Mouse (Mus musculus): ENCODE data around the gene March5. TPM values are rescaled to one million over a fixed set of nuclear protein-coding genes. Genes with fewer than 3 reads are reported as not detected.
A peak's percentile ranks its signal among the peaks of the same experiment; 100 is the strongest.
"Not testable (repeated sequence)": the region's sequence is repeated elsewhere in the genome, so short reads cannot be mapped to it uniquely, and the experiment has no call there.

March5 gene
- polyA plus RNA-seq, 1 experiment from 2014 or later = 117 TPM

- Histone ChIP-seq H3K9me3 (ENCODE audit: control insufficient read depth, low read length) (no peaks in the 10 kb centered on the region), H3K36me3 (ENCODE audit: control insufficient read depth, insufficient read depth, low read length) (no peaks in the 10 kb centered on the region), H3K27ac (ENCODE audit: low read depth, low read length) (no peak overlapping the region), H3K27me3 (replicated peaks; ENCODE audit: control insufficient read depth, insufficient read depth, low read length) (peaks cover 40% of the 10 kb centered on the region), H3K9ac (ENCODE audit: low read depth, low read length) (no peak overlapping the region), H3K4me3 (ENCODE audit: low read depth, low read length) (no peak overlapping the region), H3K4me1 (replicated peaks; ENCODE audit: control insufficient read depth, insufficient read depth, low read length) (peaks cover 11% of the 10 kb centered on the region), H3K4me2 (0 out of 2 replicates have a peak overlapping the region, but pooled peaks have one; percentile 17)
- ATAC-seq (replicated peaks; ENCODE audit: low FRiP score) (no peak), DNase-seq (ENCODE audit: low spot score) (no peak)
- WGBS = 47% methylated on average over 4 of the region's 4 CpGs
These were observed 30.4 kb upstream of the March5 start for GRCm38 (mm10) chr19:37176879-37177462.

DNA sequence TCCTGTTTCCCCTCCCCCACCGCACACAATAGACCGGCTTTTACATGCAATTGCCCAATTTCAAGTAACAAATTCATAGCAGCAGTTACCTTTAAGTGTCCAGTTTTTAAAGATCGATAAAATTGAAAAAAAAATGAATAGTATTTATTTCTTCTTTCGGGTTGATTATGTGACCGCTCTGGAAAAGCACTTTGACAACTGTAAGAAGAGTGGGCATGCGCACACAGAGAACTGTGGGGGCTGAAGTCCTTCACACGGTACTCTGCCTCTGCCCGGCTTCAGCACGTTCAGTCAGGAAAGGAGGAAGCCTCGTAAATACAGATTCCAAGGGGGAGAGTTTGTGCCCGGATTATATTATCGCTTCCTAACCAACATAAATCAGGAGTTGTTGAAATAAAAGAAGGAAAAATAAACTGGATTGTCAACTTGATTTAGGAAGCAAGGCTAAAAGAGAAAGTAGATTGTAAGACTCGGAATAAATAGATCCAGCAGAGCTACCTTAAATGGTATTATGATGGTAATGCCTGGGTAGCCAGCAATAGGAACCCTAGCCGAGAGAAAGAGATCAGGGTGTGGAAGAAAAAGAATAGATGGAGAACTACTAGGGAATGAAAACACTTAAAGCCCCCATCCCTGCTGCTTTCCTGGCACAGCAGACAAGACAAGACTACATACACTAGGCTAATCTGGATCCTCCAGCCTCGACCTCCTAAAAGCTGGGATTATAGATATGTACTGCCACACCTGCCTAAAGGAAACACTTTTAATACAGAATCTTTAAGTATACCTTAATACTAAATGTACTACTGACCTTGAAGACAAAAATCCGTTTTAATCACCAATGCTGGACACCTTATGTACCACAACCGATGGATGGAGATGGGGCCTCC lies 29.3 kb upstream of the March5 start:
- peak overlapping the region; percentile 32 for H3K9ac ChIP-seq (ENCODE audit: low read depth, low read length)
- peak overlapping the region; percentile 65 for H3K4me2 ChIP-seq
- H3K27ac ChIP-seq (ENCODE audit: low read depth, low read length) = no peak overlapping the region
- peaks cover 11% of the 10 kb centered on the region for H3K4me1 ChIP-seq (replicated peaks; ENCODE audit: control insufficient read depth, insufficient read depth, low read length)
- peaks cover 31% of the 10 kb centered on the region for H3K27me3 ChIP-seq (replicated peaks; ENCODE audit: control insufficient read depth, insufficient read depth, low read length)
- no peaks in the 10 kb centered on the region for H3K9me3 ChIP-seq (ENCODE audit: control insufficient read depth, low read length)
- no peaks in the 10 kb centered on the region for H3K36me3 ChIP-seq (ENCODE audit: control insufficient read depth, insufficient read depth, low read length)
- peak overlapping the region; percentile 33 for H3K4me3 ChIP-seq (ENCODE audit: low read depth, low read length)
- peak; percentile 45 for DNase-seq (ENCODE audit: low spot score)
- ATAC-seq (replicated peaks; ENCODE audit: low FRiP score) = peak; percentile 67
- WGBS = 17% methylated on average over 17 of the region's 17 CpGs

GRCm38 (mm10) chr19:37188366-37188948 lies 18.9 kb upstream of the March5 start:
- Histone ChIP-seq H3K4me2 (no peak overlapping the region), H3K4me3 (ENCODE audit: low read depth, low read length) (no peak overlapping the region), H3K36me3 (ENCODE audit: control insufficient read depth, insufficient read depth, low read length) (no peaks in the 10 kb centered on the region), H3K4me1 (replicated peaks; ENCODE audit: control insufficient read depth, insufficient read depth, low read length) (no peaks in the 10 kb centered on the region), H3K27ac (ENCODE audit: low read depth, low read length) (no peak overlapping the region), H3K9ac (ENCODE audit: low read depth, low read length) (no peak overlapping the region), H3K27me3 (replicated peaks; ENCODE audit: control insufficient read depth, insufficient read depth, low read length) (no peaks in the 10 kb centered on the region), H3K9me3 (ENCODE audit: control insufficient read depth, low read length) (no peaks in the 10 kb centered on the region)
- 63% methylated on average over 4 of the region's 4 CpGs for WGBS
- DNase-seq (ENCODE audit: low spot score) (no peak), ATAC-seq (replicated peaks; ENCODE audit: low FRiP score) (no peak)

DNA sequence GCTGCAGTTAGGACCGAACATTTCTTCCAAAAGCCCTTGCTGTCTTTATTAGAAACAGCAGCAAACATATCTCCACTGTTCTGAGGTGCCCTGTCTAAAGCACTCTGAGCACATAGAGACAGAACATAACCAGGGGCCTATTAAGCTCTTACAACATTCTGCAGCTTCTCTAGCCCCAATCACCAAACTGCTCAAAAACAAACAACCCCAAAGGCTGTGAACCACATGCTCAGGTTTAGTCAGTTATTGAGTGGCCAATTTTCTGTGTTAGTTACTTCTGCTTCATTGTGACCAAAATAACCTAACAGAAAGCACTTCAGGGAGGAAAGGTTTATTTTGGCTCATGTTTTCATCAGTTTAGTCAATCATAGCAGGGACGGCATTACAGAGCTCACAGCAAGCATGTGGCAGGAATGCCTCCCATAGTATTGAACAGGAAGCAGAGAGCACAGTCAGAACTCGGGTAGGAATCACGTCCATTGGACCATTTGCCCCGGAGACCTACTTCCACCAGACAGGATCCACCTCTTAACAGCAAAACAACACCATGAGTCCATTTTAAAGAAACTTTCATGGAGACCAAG lies 14.8 kb upstream of the March5 start:
- no peak overlapping the region for H3K9ac ChIP-seq (ENCODE audit: low read depth, low read length)
- no peaks in the 10 kb centered on the region; the same call in 1 of the 2 replicates for H3K36me3 ChIP-seq (ENCODE audit: control insufficient read depth, insufficient read depth, low read length)
- H3K4me3 ChIP-seq (ENCODE audit: low read depth, low read length) = no peak overlapping the region
- no peak overlapping the region for H3K27ac ChIP-seq (ENCODE audit: low read depth, low read length)
- no peaks in the 10 kb centered on the region for H3K27me3 ChIP-seq (replicated peaks; ENCODE audit: control insufficient read depth, insufficient read depth, low read length)
- ATAC-seq (replicated peaks; ENCODE audit: low FRiP score) (no peak), DNase-seq (ENCODE audit: low spot score) (no peak)
- WGBS = 77% methylated on average over 5 of the region's 5 CpGs
- no peaks in the 10 kb centered on the region for H3K4me1 ChIP-seq (replicated peaks; ENCODE audit: control insufficient read depth, insufficient read depth, low read length)
- no peak overlapping the region for H3K4me2 ChIP-seq
- H3K9me3 ChIP-seq (ENCODE audit: control insufficient read depth, low read length) = no peaks in the 10 kb centered on the region

DNA sequence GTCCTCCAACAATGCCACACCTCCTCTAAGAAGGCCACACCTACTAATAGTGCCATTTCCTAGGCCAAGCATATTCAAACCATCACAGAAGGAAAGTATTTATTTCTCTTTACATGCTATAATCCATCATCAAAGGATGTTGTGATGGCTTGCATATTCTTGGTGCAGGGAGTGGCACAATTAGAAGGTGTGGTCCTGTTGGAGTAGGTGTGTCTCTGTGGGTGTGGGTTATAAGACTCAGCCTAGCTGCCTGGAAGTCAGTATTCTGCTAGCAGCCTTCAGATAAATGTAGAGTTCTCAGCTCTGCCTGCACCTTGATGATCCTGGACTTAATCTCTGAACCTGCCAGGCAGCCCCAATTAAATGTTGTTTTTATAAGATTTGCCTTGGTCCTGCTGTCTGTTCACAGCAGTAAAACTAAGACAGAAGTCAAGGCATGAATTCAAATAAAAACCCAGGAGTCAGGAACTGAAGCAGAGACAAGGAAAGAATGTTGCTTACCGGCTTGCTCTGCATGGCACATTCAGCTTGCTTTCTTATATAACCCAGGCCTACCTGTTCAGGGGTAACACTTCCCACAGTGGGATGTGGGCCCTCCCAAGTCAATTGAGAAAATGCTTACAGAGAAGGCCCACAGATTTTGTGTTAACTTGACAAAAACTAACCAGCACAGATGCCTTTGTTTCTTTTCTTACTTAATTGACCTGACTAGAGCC lies 9.0 kb upstream of the March5 start:
- no peak overlapping the region for H3K4me2 ChIP-seq
- no peak overlapping the region for H3K27ac ChIP-seq (ENCODE audit: low read depth, low read length)
- no peak overlapping the region for H3K9ac ChIP-seq (ENCODE audit: low read depth, low read length)
- no peak overlapping the region for H3K4me3 ChIP-seq (ENCODE audit: low read depth, low read length)
- H3K27me3 ChIP-seq (replicated peaks; ENCODE audit: control insufficient read depth, insufficient read depth, low read length) = no peaks in the 10 kb centered on the region
- 80% methylated on average over 1 of the region's 1 CpGs for WGBS
- H3K4me1 ChIP-seq (replicated peaks; ENCODE audit: control insufficient read depth, insufficient read depth, low read length) = peaks cover 3% of the 10 kb centered on the region
- ATAC-seq (replicated peaks; ENCODE audit: low FRiP score) = no peak
- no peaks in the 10 kb centered on the region; the same call in 1 of the 2 replicates for H3K36me3 ChIP-seq (ENCODE audit: control insufficient read depth, insufficient read depth, low read length)
- DNase-seq (ENCODE audit: low spot score) = no peak
- no peaks in the 10 kb centered on the region for H3K9me3 ChIP-seq (ENCODE audit: control insufficient read depth, low read length)

DNA sequence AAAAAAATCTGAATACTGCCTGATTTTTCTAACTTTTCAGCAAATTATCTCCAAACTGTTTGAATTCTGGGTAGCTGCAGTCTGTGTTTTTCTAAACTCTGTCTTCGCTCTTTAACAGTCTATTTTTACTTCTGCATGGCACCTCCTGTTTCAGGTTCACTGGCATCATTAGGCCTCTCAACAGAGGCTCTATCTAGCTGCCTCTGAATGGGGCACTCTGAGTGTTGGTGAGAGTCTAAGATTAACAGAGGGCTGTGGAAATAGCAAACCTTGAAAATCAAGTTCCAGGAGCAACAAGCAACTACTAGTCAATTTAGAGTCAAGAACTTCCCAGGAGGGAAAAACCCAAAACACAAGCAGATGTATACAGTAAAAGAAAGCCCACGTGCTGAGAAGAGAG lies 7.5 kb upstream of the March5 start:
- H3K9ac ChIP-seq (ENCODE audit: low read depth, low read length) = no peak overlapping the region

GRCm38 (mm10) chr19:37203371-37203770 lies 4.0 kb upstream of the March5 start:
- Histone ChIP-seq H3K4me3 (ENCODE audit: low read depth, low read length) (no peak overlapping the region), H3K4me1 (replicated peaks; ENCODE audit: control insufficient read depth, insufficient read depth, low read length) (peaks cover 12% of the 10 kb centered on the region), H3K4me2 (no peak overlapping the region), H3K27ac (ENCODE audit: low read depth, low read length) (no peak overlapping the region), H3K27me3 (replicated peaks; ENCODE audit: control insufficient read depth, insufficient read depth, low read length) (no peaks in the 10 kb centered on the region), H3K9me3 (ENCODE audit: control insufficient read depth, low read length) (no peaks in the 10 kb centered on the region), H3K36me3 (ENCODE audit: control insufficient read depth, insufficient read depth, low read length) (no peaks in the 10 kb centered on the region), H3K9ac (ENCODE audit: low read depth, low read length) (no peak overlapping the region)
- 70% methylated on average over 1 of the region's 1 CpGs for WGBS
- DNase-seq (ENCODE audit: low spot score) = no peak
- no peak for ATAC-seq (replicated peaks; ENCODE audit: low FRiP score)

More for the DNA sequence above, 7.5 kb upstream of the March5 start:
- no peak for DNase-seq (ENCODE audit: low spot score)
- no peak overlapping the region for H3K4me3 ChIP-seq (ENCODE audit: low read depth, low read length)
- no peaks in the 10 kb centered on the region for H3K9me3 ChIP-seq (ENCODE audit: control insufficient read depth, low read length)
- no peak overlapping the region for H3K27ac ChIP-seq (ENCODE audit: low read depth, low read length)
- H3K4me1 ChIP-seq (replicated peaks; ENCODE audit: control insufficient read depth, insufficient read depth, low read length) = peaks cover 9% of the 10 kb centered on the region
- no peak for ATAC-seq (replicated peaks; ENCODE audit: low FRiP score)
- WGBS = 82% methylated on average over 2 of the region's 2 CpGs
- H3K27me3 ChIP-seq (replicated peaks; ENCODE audit: control insufficient read depth, insufficient read depth, low read length) = no peaks in the 10 kb centered on the region
- H3K36me3 ChIP-seq (ENCODE audit: control insufficient read depth, insufficient read depth, low read length) = no peaks in the 10 kb centered on the region; the same call in 1 of the 2 replicates
- H3K4me2 ChIP-seq = no peak overlapping the region

- not testable (repeated sequence) for H3K4me3 ChIP-seq (ENCODE audit: low read depth, low read length); H3K27me3 ChIP-seq (replicated peaks; ENCODE audit: control insufficient read depth, insufficient read depth, low read length); H3K9me3 ChIP-seq (ENCODE audit: control insufficient read depth, low read length); ATAC-seq (replicated peaks; ENCODE audit: low FRiP score); DNase-seq (ENCODE audit: low spot score); H3K36me3 ChIP-seq (ENCODE audit: control insufficient read depth, insufficient read depth, low read length); H3K9ac ChIP-seq (ENCODE audit: low read depth, low read length)
- Histone ChIP-seq H3K27ac (ENCODE audit: low read depth, low read length) (peak overlapping the region; percentile 62), H3K4me2 (peak overlapping the region; percentile 89), H3K4me1 (replicated peaks; ENCODE audit: control insufficient read depth, insufficient read depth, low read length) (peaks cover 24% of the 10 kb centered on the region)
These were observed 2.2 kb upstream of the March5 start for GRCm38 (mm10) chr19:37205155-37205554.

Data from liver, embryonic 11.5 days (tissue).